Mouse (Mus musculus) erythroblast, embryonic 14.5 days (primary cell): ENCODE data around the gene Prkag2. TPM values are rescaled to one million over a fixed set of nuclear protein-coding genes. Genes with fewer than 3 reads are reported as not detected.

Source experiments
- H3K27me3 ChIP-seq: 2 replicates; pipeline ENCODE4 v1.6.1; 2012; ENCODE audit warnings: inconsistent platforms; ENCODE audit not compliant: control insufficient read depth
- H3K36me3 ChIP-seq: 2 replicates; pipeline ENCODE4 v1.6.1; 2012; ENCODE audit warnings: mild to moderate bottlenecking, inconsistent platforms; ENCODE audit not compliant: control insufficient read depth
- H3K4me1 ChIP-seq: 2 replicates; pipeline ENCODE4 v1.6.1; 2012; ENCODE audit warnings: inconsistent platforms; ENCODE audit not compliant: control insufficient read depth
- H3K4me3 ChIP-seq: replicated peaks from 2 replicates; pipeline ENCODE3; 2012; ENCODE audit warnings: moderate library complexity, mild to moderate bottlenecking, inconsistent platforms
- H3K9me3 ChIP-seq: 2 replicates; pipeline ENCODE4 v1.6.1; 2012; ENCODE audit warnings: low read length, inconsistent platforms, mixed read lengths; ENCODE audit not compliant: control insufficient read depth
- GATA1 ChIP-seq: IDR thresholded peaks from 2 replicates; pipeline ENCODE4 v1.6.1; 2012; ENCODE audit warnings: low read length, inconsistent platforms, mixed read lengths
- TAL1 ChIP-seq: IDR thresholded peaks from 3 replicates; pipeline ENCODE4 v1.6.1; 2012; ENCODE audit warnings: low read length, inconsistent platforms, mixed read lengths
- polyA plus RNA-seq: library from polyadenylated mRNA; stranded (reverse); fragments of >175 nt; gene quantifications from 2 replicates; pipeline ENCODE4 v1.2.3, GENCODE M21; 2012

Prkag2 gene
- polyA plus RNA-seq, 1 experiment: 0.07 TPM

DNA sequence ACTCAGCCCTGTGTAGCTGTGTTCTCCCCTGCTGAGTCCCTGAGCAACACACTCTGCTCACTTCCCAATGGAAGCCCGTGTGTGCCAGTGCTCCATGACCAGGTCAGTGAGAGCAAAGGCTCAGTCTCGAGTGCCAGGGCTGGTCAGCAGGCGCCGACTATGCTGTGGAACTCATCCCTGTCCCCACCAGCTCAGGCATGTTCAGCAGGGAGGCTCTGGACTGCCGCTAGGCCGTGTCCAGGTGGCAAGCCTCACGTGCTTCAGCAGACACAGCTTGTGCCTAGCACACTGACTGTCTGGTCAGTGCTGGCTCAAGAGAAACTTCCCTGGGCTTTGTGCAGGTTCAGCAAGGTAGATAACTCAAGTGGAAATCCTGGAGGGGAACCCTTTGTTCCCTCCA is 143.6 kb downstream of the Prkag2 start:
- TF ChIP-seq GATA1 (no peak), TAL1 (no peak)
- Histone ChIP-seq H3K27me3 (no peaks in the 10 kb centered on the region), H3K4me1 (no peaks in the 10 kb centered on the region), H3K4me3 (no peak overlapping the region), H3K9me3 (peaks cover 2% of the 10 kb centered on the region), H3K36me3 (no peaks in the 10 kb centered on the region)

DNA sequence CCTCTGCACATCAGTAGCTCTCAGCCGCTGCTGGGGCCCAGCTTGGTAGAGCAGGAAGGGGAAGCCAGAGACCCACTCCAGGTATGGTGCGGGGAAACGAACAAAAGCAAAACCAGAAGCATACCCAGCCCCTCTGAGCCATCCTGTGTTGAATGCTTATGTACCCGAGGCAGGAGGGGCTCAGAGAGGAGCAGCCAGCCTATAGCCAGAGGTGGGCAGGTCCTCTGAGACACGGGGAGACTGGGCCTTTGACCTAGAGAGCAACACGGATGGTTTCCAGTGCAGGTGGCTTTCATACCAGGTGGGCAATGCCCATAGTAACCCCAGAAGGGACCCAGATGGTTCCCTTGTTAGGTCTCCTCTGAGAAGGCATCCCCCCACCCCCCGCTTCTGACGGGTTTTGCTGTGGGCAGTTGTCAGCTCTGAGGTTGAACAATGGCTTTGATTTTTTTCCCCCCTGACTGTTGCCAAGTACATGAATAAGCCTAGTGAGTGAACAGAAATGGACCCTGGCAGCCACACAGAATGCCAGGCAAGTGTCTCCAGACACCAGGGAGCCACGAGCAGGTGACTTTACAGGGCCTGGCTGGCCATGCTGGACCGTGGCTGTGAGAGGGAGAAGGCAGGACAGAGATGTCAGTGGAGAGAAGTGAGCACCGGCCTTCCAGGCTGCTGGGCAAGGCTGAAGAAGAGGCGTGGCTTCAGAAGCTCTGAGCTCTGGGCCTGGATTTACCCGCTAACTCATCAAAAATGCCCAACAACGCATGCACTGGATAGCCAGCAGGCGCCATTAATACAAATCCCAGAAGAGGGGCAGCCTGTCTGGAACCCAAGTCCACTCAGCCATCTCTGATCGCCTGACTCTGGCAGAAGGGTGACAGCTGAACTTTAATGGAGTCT is 147.3 kb downstream of the Prkag2 start:
- no peaks in the 10 kb centered on the region for H3K4me1 ChIP-seq
- H3K36me3 ChIP-seq: no peaks in the 10 kb centered on the region
- peaks cover 3% of the 10 kb centered on the region; the same call in 1 of the 2 replicates for H3K27me3 ChIP-seq
- TF ChIP-seq TAL1 (no peak), GATA1 (no peak)
- H3K9me3 ChIP-seq: peaks cover 2% of the 10 kb centered on the region
- H3K4me3 ChIP-seq: no peak overlapping the region

DNA sequence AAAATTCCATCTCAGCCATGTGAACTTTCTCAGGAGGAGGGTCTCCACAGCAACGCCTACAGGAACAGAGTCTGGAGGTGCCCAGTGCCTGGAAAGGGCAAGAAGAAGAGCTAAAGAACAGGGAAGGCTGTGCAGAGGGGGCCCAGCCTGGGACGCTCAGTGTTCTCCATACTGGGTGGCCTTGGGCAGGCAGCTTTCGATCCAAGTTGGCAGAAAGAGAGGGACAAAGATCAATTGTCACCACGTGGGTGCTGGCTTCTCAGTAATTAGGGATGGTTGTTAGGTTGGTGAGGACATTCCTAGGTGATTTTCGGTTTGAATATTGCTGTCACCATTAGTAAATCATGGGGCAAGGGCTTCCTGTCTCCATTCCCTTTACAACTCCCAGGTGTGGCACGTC is 148.2 kb downstream of the Prkag2 start:
- no peak overlapping the region for H3K4me3 ChIP-seq
- TF ChIP-seq GATA1 (no peak), TAL1 (no peak)
- peaks cover 2% of the 10 kb centered on the region for H3K9me3 ChIP-seq
- no peaks in the 10 kb centered on the region for H3K4me1 ChIP-seq
- H3K27me3 ChIP-seq: peaks cover 3% of the 10 kb centered on the region; the same call in 1 of the 2 replicates
- no peaks in the 10 kb centered on the region for H3K36me3 ChIP-seq

DNA sequence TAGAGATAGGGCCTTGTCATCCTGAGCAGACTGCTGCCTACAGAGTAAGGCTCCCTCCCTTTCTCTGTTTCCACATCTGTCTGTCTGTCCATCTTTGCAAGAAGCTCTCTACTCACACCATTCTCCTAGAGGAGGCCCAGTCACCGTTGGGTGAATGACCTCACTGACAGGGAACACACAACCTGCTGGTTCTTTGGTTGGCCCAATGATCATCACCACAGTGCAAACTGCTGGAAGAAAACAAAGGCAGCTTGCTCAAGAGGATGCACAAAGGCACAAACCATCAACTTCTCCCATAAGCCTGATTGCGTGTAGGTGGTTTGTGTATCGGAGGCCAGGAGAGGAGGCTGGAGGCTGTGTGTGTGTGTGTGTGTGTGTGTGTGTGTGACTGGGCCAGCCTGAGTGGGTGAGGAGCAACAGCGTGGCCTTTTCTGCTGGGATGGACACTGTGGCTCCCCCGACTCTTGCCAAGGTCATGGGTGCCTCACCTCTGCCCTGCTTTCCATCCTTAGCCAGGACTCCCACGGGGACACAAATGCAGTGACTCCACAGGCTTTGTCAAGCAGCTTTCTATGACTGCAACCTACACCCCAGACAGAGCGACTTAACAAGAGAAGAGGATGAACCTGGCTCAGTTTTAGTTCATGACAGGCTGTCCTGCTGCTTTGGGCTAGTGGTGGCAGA is 149.4 kb downstream of the Prkag2 start:
- Histone ChIP-seq H3K4me1 (no peaks in the 10 kb centered on the region), H3K27me3 (peaks cover 3% of the 10 kb centered on the region; the same call in 1 of the 2 replicates), H3K4me3 (no peak overlapping the region), H3K36me3 (no peaks in the 10 kb centered on the region), H3K9me3 (peaks cover under 1% of the 10 kb centered on the region)
- no peak for TF ChIP-seq TAL1
- no peak for TF ChIP-seq GATA1

DNA sequence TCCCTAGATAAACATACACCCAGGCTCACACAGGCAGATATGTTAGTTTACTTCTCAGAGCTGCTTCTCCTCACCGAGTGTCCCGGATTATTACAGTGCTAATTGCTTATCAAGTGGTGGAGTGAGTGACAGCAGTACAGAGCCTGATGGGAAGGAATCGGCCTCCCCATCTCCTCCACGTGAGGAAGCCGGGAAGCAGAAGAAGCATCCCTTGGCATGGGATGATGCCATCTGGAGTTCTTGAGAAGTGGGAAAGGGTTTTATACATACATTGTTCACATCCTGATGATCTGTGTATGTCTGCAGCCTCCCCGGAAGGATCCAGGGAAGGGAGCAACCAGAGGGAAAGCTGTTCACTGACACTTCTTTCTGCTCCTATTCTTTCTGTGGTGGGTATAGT is 150.4 kb downstream of the Prkag2 start:
- Histone ChIP-seq H3K9me3 (no peaks in the 10 kb centered on the region), H3K4me1 (no peaks in the 10 kb centered on the region), H3K27me3 (peaks cover 3% of the 10 kb centered on the region; the same call in 1 of the 2 replicates), H3K4me3 (no peak overlapping the region), H3K36me3 (no peaks in the 10 kb centered on the region)
- TF ChIP-seq TAL1 (no peak), GATA1 (no peak)

DNA sequence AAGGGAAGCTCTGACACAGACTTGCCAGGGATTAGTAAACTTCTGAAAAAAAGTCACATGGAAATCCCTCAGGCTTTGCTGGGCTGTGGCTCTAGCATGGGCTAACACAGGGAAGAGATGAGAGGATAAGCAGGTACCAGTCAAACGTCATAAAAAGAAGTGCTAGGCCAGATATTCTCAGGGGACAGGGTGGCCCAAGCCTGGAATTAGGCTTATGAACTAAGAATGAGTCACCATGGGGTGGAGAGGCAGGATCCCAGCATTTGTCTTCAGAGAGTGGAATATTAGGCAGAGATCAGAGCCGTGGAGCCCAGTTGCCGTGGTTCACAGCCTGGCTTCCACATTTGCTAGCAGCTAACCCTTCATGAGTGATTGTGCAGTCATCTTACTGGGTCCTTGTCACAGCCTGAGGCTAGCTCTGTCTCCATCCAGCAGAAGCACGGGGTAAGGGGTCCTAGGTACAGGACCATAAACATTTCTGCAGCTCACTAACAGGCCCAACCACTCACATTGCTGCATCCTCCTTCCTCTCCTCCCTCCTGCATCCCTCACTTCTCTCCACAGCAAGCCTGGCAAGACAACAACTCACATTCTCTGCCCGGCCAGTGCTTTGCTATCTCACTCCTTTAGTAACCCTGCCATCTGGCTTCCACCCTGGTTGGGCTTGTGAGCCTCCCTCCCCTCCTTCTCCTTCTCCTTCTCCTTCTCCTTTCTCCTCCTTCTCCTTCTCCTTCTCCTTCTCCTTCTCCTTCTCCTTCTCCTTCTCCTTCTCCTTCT is 162.2 kb downstream of the Prkag2 start:
- H3K36me3 ChIP-seq: no peaks in the 10 kb centered on the region
- peaks cover 5% of the 10 kb centered on the region for H3K4me1 ChIP-seq
- no peak for TF ChIP-seq GATA1
- TF ChIP-seq TAL1: no peak
- H3K27me3 ChIP-seq: peaks cover 6% of the 10 kb centered on the region; the same call in 1 of the 2 replicates
- no peak overlapping the region for H3K4me3 ChIP-seq
- peaks cover 3% of the 10 kb centered on the region for H3K9me3 ChIP-seq

DNA sequence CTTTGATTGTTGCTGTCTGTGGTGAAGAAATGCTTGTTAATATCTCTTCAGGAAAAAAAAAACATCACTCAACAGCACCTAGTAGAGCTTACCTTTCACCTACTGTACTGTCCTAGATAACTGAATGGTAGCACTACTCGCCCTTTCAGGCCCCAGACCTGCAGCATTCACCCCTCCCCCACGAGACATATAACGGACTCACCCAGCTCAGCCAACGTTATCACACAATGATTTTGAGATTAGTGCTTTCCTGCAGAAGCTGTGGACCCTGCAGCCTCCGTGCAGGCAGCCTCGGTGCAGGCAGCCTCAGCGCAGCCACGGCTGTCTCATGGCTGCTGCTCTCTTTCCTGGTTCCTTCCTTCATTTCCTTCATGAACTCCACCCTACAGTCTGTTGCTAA is 164.0 kb downstream of the Prkag2 start:
- H3K36me3 ChIP-seq: no peaks in the 10 kb centered on the region
- H3K4me1 ChIP-seq: peaks cover 8% of the 10 kb centered on the region
- TF ChIP-seq TAL1 (no peak), GATA1 (no peak)
- H3K27me3 ChIP-seq: peaks cover 6% of the 10 kb centered on the region; the same call in 1 of the 2 replicates
- H3K4me3 ChIP-seq: no peak overlapping the region
- peaks cover 3% of the 10 kb centered on the region for H3K9me3 ChIP-seq

DNA sequence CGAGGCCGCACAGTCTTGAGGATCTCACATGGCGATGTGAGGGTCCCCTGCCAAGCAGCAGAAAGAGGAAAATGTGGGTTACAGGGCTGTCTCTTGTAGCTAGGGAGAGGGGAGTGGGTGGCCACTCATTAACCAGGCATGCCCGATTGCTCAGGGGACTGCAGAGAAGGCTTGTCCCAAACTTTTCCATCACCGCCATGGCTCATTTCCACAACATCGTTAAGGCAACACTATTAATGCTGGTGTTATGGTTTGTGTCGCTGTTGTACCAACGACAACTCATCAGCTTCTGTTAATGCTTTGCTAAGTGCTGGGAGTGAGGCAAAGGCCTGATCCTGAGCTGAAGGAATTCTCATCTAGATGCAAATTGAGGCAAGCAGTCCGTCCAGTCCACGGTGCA is 165.0 kb downstream of the Prkag2 start:
- peaks cover 10% of the 10 kb centered on the region for H3K4me1 ChIP-seq
- peaks cover 6% of the 10 kb centered on the region; the same call in 1 of the 2 replicates for H3K27me3 ChIP-seq
- no peaks in the 10 kb centered on the region for H3K36me3 ChIP-seq
- peaks cover 3% of the 10 kb centered on the region for H3K9me3 ChIP-seq
- no peak for TF ChIP-seq GATA1
- no peak for TF ChIP-seq TAL1
- no peak overlapping the region for H3K4me3 ChIP-seq
